Mouse (Mus musculus) small intestine, adult 2 months (tissue): ENCODE measurements around the gene Rcc1.

Source experiments
- CTCF ChIP-seq: fragments of 200-500 bp; IDR thresholded peaks from 2 replicates; pipeline ENCODE4 v1.5.1; 2012; ENCODE audit warnings: low read depth, mild to moderate bottlenecking, control low read depth, inconsistent platforms, low read length, moderate library complexity, mixed read lengths; ENCODE audit not compliant: insufficient replicate concordance, insufficient read length; ENCODE audit errors: extremely low read depth
- POLR2A ChIP-seq: fragments of 200-500 bp; IDR thresholded peaks from 2 replicates; pipeline ENCODE4 v1.6.1; 2012; ENCODE audit warnings: low read depth, mild to moderate bottlenecking, control low read depth, inconsistent platforms, low read length, moderate library complexity

- TF ChIP-seq CTCF (no peak), POLR2A (no peak)
Observed at GRCm38 (mm10) chr4:132345843-132346212, 7.6 kb downstream of the Rcc1 start.
